Mouse (Mus musculus) urinary bladder, adult 2 months (tissue): ENCODE measurements around the gene Zfp747. TPM values are rescaled to one million over a fixed set of nuclear protein-coding genes. Genes with fewer than 3 reads are reported as not detected.

ENCODE experiments used
- DNase-seq: peaks from one replicate; pipeline ENCODE4 v3.0.0; 2022; ENCODE audit warnings: low spot score
- polyA plus RNA-seq: library from polyadenylated mRNA; depleted of rRNA; stranded (reverse); fragments of >200 nt; gene quantifications from 2 replicates; pipeline ENCODE4 v1.2.3, GENCODE M21; 2012; rRNA removed

Gene Zfp747
- polyA plus RNA-seq, 1 experiment, result 9.0 TPM

- DNase-seq, result no peak
These were observed 40.2 kb downstream of the Zfp747 start for GRCm38 (mm10) chr7:127335604-127336003.

DNA sequence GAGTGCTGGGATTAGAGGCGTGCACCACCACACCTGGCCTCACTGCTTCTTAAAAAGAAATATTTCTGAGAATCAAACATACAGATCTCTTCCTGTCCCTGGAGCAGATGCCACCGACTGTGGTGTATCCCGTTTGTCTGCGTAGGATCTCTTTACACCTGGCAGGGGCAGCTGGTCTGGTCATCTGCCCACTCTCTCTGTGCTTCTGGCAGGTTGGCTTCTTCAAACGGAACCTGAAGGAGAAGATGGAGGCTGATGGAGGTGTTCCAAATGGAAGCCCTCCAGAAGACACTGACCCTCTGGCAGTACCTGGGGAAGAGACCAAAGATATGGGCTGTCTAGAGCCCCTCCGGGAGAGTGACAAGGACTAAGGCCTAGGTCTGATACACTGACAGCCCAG, 42.6 kb downstream of the Zfp747 start:
- no peak for DNase-seq

GRCm38 (mm10) chr7:127326685-127327084, 49.2 kb downstream of the Zfp747 start:
- no peak for DNase-seq

GRCm38 (mm10) chr7:127325550-127325949, 50.3 kb downstream of the Zfp747 start:
- no peak for DNase-seq

- DNase-seq, result no peak
These were observed 50.9 kb downstream of the Zfp747 start for GRCm38 (mm10) chr7:127324944-127325343.

Other genes with a start within 250 kb of the Zfp747 start
- 1.2 and 1.9 TPM in 2 replicates for gene Spn, start 238.2 kb downstream of the Zfp747 start, polyA plus RNA-seq
- gene Cd2bp2, start 180.0 kb downstream of the Zfp747 start, polyA plus RNA-seq, result 66.2 and 68.8 TPM in 2 replicates
- 23.0 and 30.1 TPM in 2 replicates for gene Tbc1d10b, start 167.6 kb downstream of the Zfp747 start, polyA plus RNA-seq
- 1.2 and 2.1 TPM in 2 replicates for gene Mylpf, start 167.2 kb downstream of the Zfp747 start, polyA plus RNA-seq
- gene Zfp553, start 143.0 kb downstream of the Zfp747 start, polyA plus RNA-seq, result 10.0 and 10.5 TPM in 2 replicates
- 19.4 and 22.0 TPM in 2 replicates for gene Sept1, start 142.9 kb downstream of the Zfp747 start, polyA plus RNA-seq
- 49.8 and 54.0 TPM in 2 replicates for gene Zfp771, start 131.8 kb downstream of the Zfp747 start, polyA plus RNA-seq
- 19.2 and 24.9 TPM in 2 replicates for gene Dctpp1, start 115.3 kb downstream of the Zfp747 start, polyA plus RNA-seq
- 19.8 and 21.1 TPM in 2 replicates for gene Sephs2, start 102.0 kb downstream of the Zfp747 start, polyA plus RNA-seq
- gene Itgal, start 79.8 kb downstream of the Zfp747 start, polyA plus RNA-seq, result 3.4 and 3.5 TPM in 2 replicates
- 16.9 and 19.8 TPM in 2 replicates for gene Zfp768, start 30.5 kb downstream of the Zfp747 start, polyA plus RNA-seq
- 3.7 and 3.9 TPM in 2 replicates for gene 9130019O22Rik, start 11.1 kb upstream of the Zfp747 start, polyA plus RNA-seq
- 6.2 and 6.8 TPM in 2 replicates for gene E430018J23Rik, start 17.6 kb upstream of the Zfp747 start, polyA plus RNA-seq
- gene Zfp764, start 30.8 kb upstream of the Zfp747 start, polyA plus RNA-seq, result 7.8 and 9.7 TPM in 2 replicates
- gene Zfp688, start 46.0 kb upstream of the Zfp747 start, polyA plus RNA-seq, result 19.5 and 20.2 TPM in 2 replicates
- gene Zfp689, start 73.1 kb upstream of the Zfp747 start, polyA plus RNA-seq, result 3.1 and 3.7 TPM in 2 replicates
- gene Prr14, start 83.6 kb upstream of the Zfp747 start, polyA plus RNA-seq, result 69.2 and 79.9 TPM in 2 replicates
- 12.4 and 30.8 TPM in 2 replicates for gene Fbrs, start 103.1 kb upstream of the Zfp747 start, polyA plus RNA-seq
- 5.7 and 13.8 TPM in 2 replicates for gene Srcap, start 135.9 kb upstream of the Zfp747 start, polyA plus RNA-seq
- 19.3 and 25.2 TPM in 2 replicates for gene Gm42715, start 143.5 kb upstream of the Zfp747 start, polyA plus RNA-seq
- 2.1 TPM in 1 of 2 replicates, not detected in the other for gene Tmem265, start 185.3 kb upstream of the Zfp747 start, polyA plus RNA-seq
- 72.2 and 75.4 TPM in 2 replicates for gene Phkg2, start 197.3 kb upstream of the Zfp747 start, polyA plus RNA-seq
- gene Ccdc189, start 212.5 kb upstream of the Zfp747 start, polyA plus RNA-seq, result 7.0 and 7.4 TPM in 2 replicates
- gene Rnf40, start 212.7 kb upstream of the Zfp747 start, polyA plus RNA-seq, result 39.7 and 41.8 TPM in 2 replicates
- gene Zfp629, start 239.7 kb upstream of the Zfp747 start, polyA plus RNA-seq, result 10.7 and 12.8 TPM in 2 replicates